Mouse (Mus musculus) stomach, embryonic 14.5 days (tissue): ENCODE results near the gene Phf21b. TPM values are rescaled to one million over a fixed set of nuclear protein-coding genes. Genes with fewer than 3 reads are reported as not detected.
A peak's percentile ranks its signal among the peaks of the same experiment; 100 is the strongest.

Experiments
- ATAC-seq: fragments of 200-750 bp; cut with Nextera tagmentation; 2 replicates; pipeline ENCODE4 v1.8.0; 2017; ENCODE audit warnings: low read depth, moderate TSS enrichment; ENCODE audit not compliant: insufficient number of reproducible peaks, insufficient read depth, low FRiP score
- H3K27ac ChIP-seq: fragments of 300-500 bp; sonication (generic); 2 replicates; pipeline ENCODE4 v1.5.1; 2014; ENCODE audit warnings: mild to moderate bottlenecking, low read length, moderate library complexity, mixed read lengths
- H3K27me3 ChIP-seq: fragments of 300-500 bp; sonication (generic); 2 replicates; pipeline ENCODE4 v1.6.1; 2014; ENCODE audit warnings: low read length, control low read depth, mixed read lengths; ENCODE audit not compliant: control insufficient read depth, insufficient read depth
- H3K36me3 ChIP-seq: fragments of 300-500 bp; sonication (generic); 2 replicates; pipeline ENCODE4 v1.6.1; 2014; ENCODE audit warnings: mild to moderate bottlenecking, control low read depth, low read length, moderate library complexity, mixed read lengths; ENCODE audit not compliant: control insufficient read depth, insufficient read depth
- H3K4me1 ChIP-seq: fragments of 300-500 bp; sonication (generic); 2 replicates; pipeline ENCODE4 v1.6.1; 2014; ENCODE audit warnings: low read length, control low read depth, mixed read lengths; ENCODE audit not compliant: control insufficient read depth, insufficient read depth
- H3K4me2 ChIP-seq: fragments of 300-500 bp; sonication (generic); replicated peaks from 2 replicates; pipeline ENCODE4 v1.6.1; 2014; ENCODE audit warnings: low read depth, low read length, control low read depth
- H3K4me3 ChIP-seq: fragments of 300-500 bp; sonication (generic); 2 replicates; pipeline ENCODE4 v1.5.1; 2014; ENCODE audit warnings: low read depth, low read length, control low read depth
- H3K9ac ChIP-seq: fragments of 300-500 bp; sonication (generic); replicated peaks from 2 replicates; pipeline ENCODE4 v1.6.1; 2014; ENCODE audit warnings: low read depth, mild to moderate bottlenecking, control low read depth, low read length, moderate library complexity, mixed read lengths
- H3K9me3 ChIP-seq: fragments of 300-500 bp; sonication (generic); 2 replicates; pipeline ENCODE4 v1.6.1; 2016; ENCODE audit warnings: low read depth, low read length, control low read depth; ENCODE audit not compliant: control insufficient read depth
- WGBS: fragments of 180-500 bp; shearing (Covaris S2); extraction: QIAGEN DNeasy Blood & Tissue Kit; methylation state at CpG from one replicate; pipeline ENCODE4 v1.1.7; 2014; 5-methylcytosine and 5-hydroxymethylcytosine counted together
- polyA plus RNA-seq: library from polyadenylated mRNA; unstranded; fragments of >200 nt; fragmentation: Nextera tagmentation; extraction: Ambion mirVana; gene quantifications from 2 replicates; pipeline ENCODE4 v1.2.1, GENCODE M21; 2014

Phf21b gene
- polyA plus RNA-seq, 1 experiment from 2014 or later, result 2.8 TPM

DNA sequence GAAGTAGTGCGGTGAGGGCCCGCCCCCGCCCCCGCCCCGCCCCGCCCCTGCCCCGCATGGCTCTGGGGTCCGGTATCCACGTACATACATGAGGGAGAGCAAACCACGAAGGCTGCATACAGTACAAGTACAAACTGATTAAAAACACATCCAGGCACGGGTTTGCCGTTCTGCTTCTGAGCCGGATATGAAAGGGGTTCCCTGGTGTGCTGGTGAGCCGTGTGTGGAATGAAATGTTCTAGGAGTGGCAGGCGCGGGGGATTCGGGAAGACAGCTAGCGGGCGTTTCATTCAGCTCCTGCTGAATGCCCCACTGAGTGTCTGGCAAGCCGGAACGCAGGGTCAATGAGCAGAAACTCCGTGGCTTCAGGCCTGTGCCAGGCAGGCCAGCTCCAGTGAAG lies 99.4 kb downstream of the Phf21b start:
- Histone ChIP-seq H3K27me3 (no peaks in the 10 kb centered on the region), H3K9me3 (no peaks in the 10 kb centered on the region), H3K36me3 (no peaks in the 10 kb centered on the region), H3K4me2 (peak overlapping the region; percentile 46), H3K4me3 (peak overlapping the region; percentile 21), H3K9ac (0 out of 2 replicates have a peak overlapping the region, but pooled peaks have one; percentile 3), H3K4me1 (peaks cover 5% of the 10 kb centered on the region; the same call in 1 of the 2 replicates), H3K27ac (no peak overlapping the region)
- no peak; the same call in 1 of the 2 replicates for ATAC-seq
- 5% methylated on average over 22 of the region's 22 CpGs for WGBS

DNA sequence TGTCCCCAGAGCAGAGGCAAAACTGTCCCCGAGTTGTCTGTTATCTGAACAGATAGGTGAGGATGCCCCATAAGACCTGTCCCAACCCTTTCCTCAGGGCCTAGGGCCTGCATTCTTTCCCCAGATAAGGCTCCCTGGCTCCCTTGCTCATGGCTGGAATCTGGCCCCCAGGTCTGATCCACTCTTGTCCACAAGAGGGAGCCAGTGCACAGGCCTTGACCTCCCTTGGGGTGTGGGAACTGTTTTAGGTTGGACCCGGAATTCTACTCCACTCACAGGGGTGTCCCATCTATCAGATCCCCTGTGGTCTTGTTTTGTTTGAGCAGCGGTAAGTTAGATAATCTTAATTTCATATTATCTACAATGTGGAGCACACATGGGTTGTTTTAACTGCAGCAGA lies 100.9 kb downstream of the Phf21b start:
- Histone ChIP-seq H3K36me3 (no peaks in the 10 kb centered on the region), H3K4me1 (peaks cover 5% of the 10 kb centered on the region; the same call in 1 of the 2 replicates), H3K27ac (no peak overlapping the region), H3K27me3 (no peaks in the 10 kb centered on the region), H3K9ac (no peak overlapping the region), H3K9me3 (no peaks in the 10 kb centered on the region), H3K4me2 (no peak overlapping the region), H3K4me3 (no peak overlapping the region)
- peak; percentile 72; the same call in 1 of the 2 replicates for ATAC-seq
- WGBS, result 21% methylated on average over 3 of the region's 3 CpGs

GRCm38 (mm10) chr15:84745831-84746230 lies 110.0 kb downstream of the Phf21b start:
- H3K36me3 ChIP-seq, result no peaks in the 10 kb centered on the region
- WGBS, result 84% methylated on average over 4 of the region's 4 CpGs
- ATAC-seq, result no peak

DNA sequence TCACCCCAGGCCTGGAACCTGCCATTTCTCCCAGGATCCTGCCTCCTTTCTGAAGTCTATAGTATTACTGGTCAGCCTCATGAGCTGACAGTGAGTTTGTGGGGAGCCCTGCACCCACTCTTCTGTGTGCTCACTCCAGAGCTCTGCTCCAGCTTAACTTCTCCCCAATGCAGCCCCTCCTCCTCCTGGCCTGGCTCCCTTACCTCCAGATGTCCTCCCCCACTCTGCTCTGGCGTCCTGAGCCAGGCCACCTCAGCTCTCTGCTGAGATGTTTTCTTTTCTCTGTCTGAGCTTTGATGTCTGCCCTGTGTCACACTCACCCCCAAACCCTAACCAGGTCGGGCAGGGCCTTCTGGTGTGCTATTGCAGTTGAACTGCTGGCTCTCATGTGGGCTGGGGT lies 111.5 kb downstream of the Phf21b start:
- Histone ChIP-seq H3K4me1 (no peaks in the 10 kb centered on the region), H3K9me3 (no peaks in the 10 kb centered on the region), H3K36me3 (no peaks in the 10 kb centered on the region; the same call in 1 of the 2 replicates), H3K4me3 (no peak overlapping the region), H3K9ac (no peak overlapping the region), H3K27ac (no peak overlapping the region), H3K27me3 (no peaks in the 10 kb centered on the region), H3K4me2 (no peak overlapping the region)
- WGBS, result 8% methylated on average over 2 of the region's 2 CpGs
- no peak for ATAC-seq

More at GRCm38 (mm10) chr15:84745831-84746230, 110.0 kb downstream of the Phf21b start:
- Histone ChIP-seq H3K4me1 (no peaks in the 10 kb centered on the region), H3K27me3 (no peaks in the 10 kb centered on the region), H3K4me3 (no peak overlapping the region), H3K9me3 (no peaks in the 10 kb centered on the region), H3K27ac (no peak overlapping the region), H3K9ac (no peak overlapping the region), H3K4me2 (no peak overlapping the region)

DNA sequence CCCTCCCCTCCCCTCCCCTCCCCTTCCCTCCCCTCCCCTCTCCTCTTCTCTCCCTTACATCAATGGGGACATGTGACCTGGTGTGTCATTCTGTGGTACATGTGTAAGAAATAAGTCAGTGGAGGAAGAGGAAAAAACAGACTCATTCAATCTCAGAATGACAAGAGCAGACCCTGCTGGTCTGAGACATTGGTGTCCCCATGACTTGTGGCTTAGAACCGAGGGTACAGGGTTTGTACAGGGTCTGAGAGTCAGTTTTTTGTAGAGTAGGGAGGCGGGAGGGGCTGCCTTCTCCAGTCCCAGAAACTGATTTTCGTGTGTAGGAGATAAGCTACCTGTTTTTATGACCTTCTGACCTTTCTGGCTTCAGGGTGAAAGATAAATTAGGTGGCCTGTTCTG lies 112.5 kb downstream of the Phf21b start:
- H3K27me3 ChIP-seq, result no peaks in the 10 kb centered on the region
- 17% methylated on average over 3 of the region's 3 CpGs for WGBS
- no peak for ATAC-seq
- H3K4me2 ChIP-seq, result no peak overlapping the region
- no peak overlapping the region for H3K9ac ChIP-seq
- H3K4me1 ChIP-seq, result no peaks in the 10 kb centered on the region
- no peak overlapping the region for H3K27ac ChIP-seq
- no peaks in the 10 kb centered on the region; the same call in 1 of the 2 replicates for H3K36me3 ChIP-seq
- no peaks in the 10 kb centered on the region for H3K9me3 ChIP-seq
- H3K4me3 ChIP-seq, result no peak overlapping the region

DNA sequence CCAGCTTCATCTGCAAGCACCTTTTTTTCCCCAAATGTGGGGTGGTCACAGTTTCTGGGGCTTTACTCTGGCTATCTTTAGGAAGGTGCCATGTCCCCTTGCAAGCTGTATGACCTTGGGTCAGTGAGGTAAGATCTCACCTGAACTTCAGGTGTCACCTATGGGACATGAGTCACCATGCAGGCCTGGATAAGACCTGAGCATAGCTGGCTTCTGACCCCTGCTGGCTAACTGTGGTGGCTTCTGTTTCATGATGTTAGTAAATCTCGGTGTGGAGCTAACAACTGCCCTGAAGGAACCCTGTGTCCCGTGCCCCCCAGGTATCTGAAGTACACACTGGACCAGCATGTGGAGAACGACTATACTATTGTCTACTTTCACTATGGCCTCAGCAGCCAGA lies 114.3 kb downstream of the Phf21b start:
- no peak for ATAC-seq
- Histone ChIP-seq H3K4me3 (no peak overlapping the region), H3K4me2 (no peak overlapping the region), H3K4me1 (no peaks in the 10 kb centered on the region), H3K9me3 (no peaks in the 10 kb centered on the region), H3K36me3 (no peaks in the 10 kb centered on the region; the same call in 1 of the 2 replicates), H3K27me3 (no peaks in the 10 kb centered on the region), H3K9ac (no peak overlapping the region), H3K27ac (no peak overlapping the region)
- 62% methylated on average over 3 of the region's 3 CpGs for WGBS

DNA sequence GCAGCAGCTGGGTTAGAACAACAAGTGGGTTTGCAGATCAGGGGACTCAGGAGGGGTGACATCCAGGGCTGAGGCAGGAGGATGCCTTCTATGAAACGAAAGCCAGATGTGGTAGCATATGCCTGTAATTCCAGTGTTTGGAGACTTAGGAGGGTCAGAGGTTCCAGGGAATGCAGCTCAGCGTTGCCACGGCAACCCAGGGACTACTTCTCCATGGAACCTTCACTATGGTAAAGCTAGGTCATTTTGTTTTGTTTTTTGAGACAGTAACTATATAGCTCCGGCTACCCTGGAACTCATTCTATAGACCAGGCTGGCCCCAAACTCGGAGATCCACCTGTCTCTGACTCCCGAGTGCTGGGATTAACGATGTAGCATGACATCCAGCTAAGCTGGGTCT lies 117.6 kb downstream of the Phf21b start:
- 93% methylated on average over 7 of the region's 7 CpGs for WGBS
- no peaks in the 10 kb centered on the region; the same call in 1 of the 2 replicates for H3K36me3 ChIP-seq
- H3K27ac ChIP-seq, result no peak overlapping the region
- H3K9me3 ChIP-seq, result no peaks in the 10 kb centered on the region
- H3K9ac ChIP-seq, result no peak overlapping the region
- no peak for ATAC-seq
- H3K4me2 ChIP-seq, result no peak overlapping the region
- H3K4me1 ChIP-seq, result no peaks in the 10 kb centered on the region
- H3K27me3 ChIP-seq, result no peaks in the 10 kb centered on the region
- no peak overlapping the region for H3K4me3 ChIP-seq

- no peak overlapping the region for H3K9ac ChIP-seq
- no peak overlapping the region for H3K27ac ChIP-seq
- H3K4me3 ChIP-seq, result no peak overlapping the region
- no peaks in the 10 kb centered on the region for H3K27me3 ChIP-seq
- no peaks in the 10 kb centered on the region for H3K9me3 ChIP-seq
- ATAC-seq, result no peak
- H3K4me1 ChIP-seq, result no peaks in the 10 kb centered on the region
- WGBS, result 62% methylated on average over 2 of the region's 4 CpGs
- no peaks in the 10 kb centered on the region; the same call in 1 of the 2 replicates for H3K36me3 ChIP-seq
- H3K4me2 ChIP-seq, result no peak overlapping the region
These were observed 118.9 kb downstream of the Phf21b start for GRCm38 (mm10) chr15:84736994-84737346.

- Histone ChIP-seq H3K36me3 (no peaks in the 10 kb centered on the region; the same call in 1 of the 2 replicates), H3K9me3 (no peaks in the 10 kb centered on the region), H3K4me3 (no peak overlapping the region), H3K27me3 (no peaks in the 10 kb centered on the region), H3K27ac (no peak overlapping the region), H3K4me1 (no peaks in the 10 kb centered on the region), H3K9ac (no peak overlapping the region), H3K4me2 (no peak overlapping the region)
- 67% methylated on average over 11 of the region's 11 CpGs for WGBS
- ATAC-seq, result no peak
These were observed 119.4 kb downstream of the Phf21b start for GRCm38 (mm10) chr15:84736346-84736993.
